Mouse (Mus musculus) olfactory bulb, adult 2 months (tissue): ENCODE data around the gene Bmp2.

Experiments
- CTCF ChIP-seq: fragments of 200-500 bp; IDR thresholded peaks from 2 replicates; pipeline ENCODE4 v1.5.1; 2012; ENCODE audit warnings: low read depth, mild to moderate bottlenecking, low read length, moderate library complexity; ENCODE audit not compliant: insufficient read depth
- POLR2A ChIP-seq: fragments of 200-500 bp; IDR thresholded peaks from 2 replicates; pipeline ENCODE4 v1.6.1; 2012; ENCODE audit warnings: mild to moderate bottlenecking, low read depth, low read length, moderate library complexity; ENCODE audit not compliant: insufficient read depth

GRCm38 (mm10) chr2:133511011-133511779 is 40.8 kb upstream of the Bmp2 start:
- TF ChIP-seq CTCF (no peak), POLR2A (no peak)
